Mouse (Mus musculus): ENCODE measurements around the gene Gm20721.

GRCm38 (mm10) chr2:174291029-174291661 is 55.4 kb downstream of the Gm20721 start:
- TF ChIP-seq TAL1 (IDR thresholded peaks at IDR 0.05; ENCODE audit: low read length) (no peak), GATA1 (IDR thresholded peaks at IDR 0.05; ENCODE audit: low read length) (no peak)
